Mouse (Mus musculus): ENCODE data around the gene Mchr1. TPM values are rescaled to one million over a fixed set of nuclear protein-coding genes. Genes with fewer than 3 reads are reported as not detected.
A peak's percentile ranks its signal among the peaks of the same experiment; 100 is the strongest.

The Mchr1 gene
- polyA plus RNA-seq, 1 experiment from 2014 or later = 0.42 TPM

GRCm38 (mm10) chr15:81239261-81239660 lies 4.0 kb downstream of the Mchr1 start:
- Histone ChIP-seq H3K27me3 (ENCODE audit: insufficient read depth, low read length) (peaks cover 14% of the 10 kb centered on the region), H3K36me3 (ENCODE audit: insufficient read depth) (no peaks in the 10 kb centered on the region), H3K9me3 (ENCODE audit: low read depth, low read length) (no peaks in the 10 kb centered on the region), H3K27ac (ENCODE audit: low read depth) (no peak overlapping the region), H3K4me2 (no peak overlapping the region), H3K9ac (no peak overlapping the region), H3K4me1 (ENCODE audit: insufficient read depth) (no peaks in the 10 kb centered on the region), H3K4me3 (ENCODE audit: low read depth, low read length) (no peak overlapping the region)
- 20% methylated on average over 7 of the region's 7 CpGs for WGBS
- DNase-seq (peak; percentile 79), ATAC-seq (ENCODE audit: insufficient read depth) (0 out of 2 replicates have a peak, but pooled peaks have one; percentile 22)
- TF ChIP-seq CTCF (IDR thresholded peaks at IDR 0.05; ENCODE audit: low read depth) = peak; percentile 70

GRCm38 (mm10) chr15:81239794-81240343 lies 4.6 kb downstream of the Mchr1 start:
- Histone ChIP-seq H3K27ac (ENCODE audit: low read depth) (no peak overlapping the region), H3K36me3 (ENCODE audit: insufficient read depth) (no peaks in the 10 kb centered on the region), H3K9me3 (ENCODE audit: low read depth, low read length) (no peaks in the 10 kb centered on the region), H3K27me3 (ENCODE audit: insufficient read depth, low read length) (peaks cover 14% of the 10 kb centered on the region), H3K4me1 (ENCODE audit: insufficient read depth) (no peaks in the 10 kb centered on the region), H3K9ac (no peak overlapping the region), H3K4me3 (ENCODE audit: low read depth, low read length) (no peak overlapping the region), H3K4me2 (no peak overlapping the region)
- WGBS = 70% methylated on average over 13 of the region's 13 CpGs
- ATAC-seq (ENCODE audit: insufficient read depth) (no peak), DNase-seq (no peak)
- no peak for TF ChIP-seq CTCF (IDR thresholded peaks at IDR 0.05; ENCODE audit: low read depth)

- H3K9ac ChIP-seq = no peak overlapping the region
- no peak overlapping the region; the same call in 1 of the 2 replicates for H3K4me3 ChIP-seq (ENCODE audit: low read depth, low read length)
- no peaks in the 10 kb centered on the region for H3K27me3 ChIP-seq (ENCODE audit: insufficient read depth, low read length)
- peak overlapping the region; percentile 87; the same call in 1 of the 2 replicates for H3K27ac ChIP-seq (ENCODE audit: low read depth)
- H3K4me1 ChIP-seq (ENCODE audit: insufficient read depth) = peaks cover 13% of the 10 kb centered on the region
- peak overlapping the region; percentile 57 for H3K4me2 ChIP-seq
- peak; percentile 14 for DNase-seq
- no peak for ATAC-seq (ENCODE audit: insufficient read depth)
- no peaks in the 10 kb centered on the region for H3K9me3 ChIP-seq (ENCODE audit: low read depth, low read length)
- 84% methylated on average over 3 of the region's 3 CpGs for WGBS
- no peak for TF ChIP-seq CTCF (IDR thresholded peaks at IDR 0.05; ENCODE audit: low read depth)
- no peaks in the 10 kb centered on the region for H3K36me3 ChIP-seq (ENCODE audit: insufficient read depth)
These were observed 11.6 kb downstream of the Mchr1 start for GRCm38 (mm10) chr15:81246890-81247289.

- peak overlapping the region; percentile 30 for H3K4me3 ChIP-seq (ENCODE audit: low read depth, low read length)
- DNase-seq = peak; percentile 92
These were observed 12.5 kb downstream of the Mchr1 start for GRCm38 (mm10) chr15:81247583-81248340.

GRCm38 (mm10) chr15:81248341-81248679 lies 13.0 kb downstream of the Mchr1 start:
- peak; percentile 60 for ATAC-seq (ENCODE audit: insufficient read depth)
- peaks cover 13% of the 10 kb centered on the region for H3K4me1 ChIP-seq (ENCODE audit: insufficient read depth)
- no peak for DNase-seq
- no peaks in the 10 kb centered on the region for H3K27me3 ChIP-seq (ENCODE audit: insufficient read depth, low read length)
- no peak overlapping the region for H3K4me3 ChIP-seq (ENCODE audit: low read depth, low read length)
- no peaks in the 10 kb centered on the region for H3K36me3 ChIP-seq (ENCODE audit: insufficient read depth)
- H3K4me2 ChIP-seq = peak overlapping the region; percentile 57
- H3K9me3 ChIP-seq (ENCODE audit: low read depth, low read length) = no peaks in the 10 kb centered on the region
- H3K9ac ChIP-seq = no peak overlapping the region
- WGBS = 44% methylated on average over 4 of the region's 4 CpGs
- peak overlapping the region; percentile 87 for H3K27ac ChIP-seq (ENCODE audit: low read depth)
- TF ChIP-seq CTCF (IDR thresholded peaks at IDR 0.05; ENCODE audit: low read depth) = no peak

More at GRCm38 (mm10) chr15:81247583-81248340, 12.5 kb downstream of the Mchr1 start:
- Histone ChIP-seq H3K4me1 (ENCODE audit: insufficient read depth) (peaks cover 13% of the 10 kb centered on the region), H3K27me3 (ENCODE audit: insufficient read depth, low read length) (no peaks in the 10 kb centered on the region), H3K27ac (ENCODE audit: low read depth) (peak overlapping the region; percentile 87), H3K4me2 (peak overlapping the region; percentile 57), H3K9me3 (ENCODE audit: low read depth, low read length) (no peaks in the 10 kb centered on the region), H3K9ac (peak overlapping the region; percentile 23; the same call in 1 of the 2 replicates), H3K36me3 (ENCODE audit: insufficient read depth) (no peaks in the 10 kb centered on the region)
- WGBS = 4% methylated on average over 13 of the region's 13 CpGs
- no peak for TF ChIP-seq CTCF (IDR thresholded peaks at IDR 0.05; ENCODE audit: low read depth)
- peak; percentile 90 for ATAC-seq (ENCODE audit: insufficient read depth)

- 79% methylated on average over 4 of the region's 4 CpGs for WGBS
- ATAC-seq (ENCODE audit: insufficient read depth) = no peak
- H3K27me3 ChIP-seq (ENCODE audit: insufficient read depth, low read length) = no peaks in the 10 kb centered on the region
- no peak for TF ChIP-seq CTCF (IDR thresholded peaks at IDR 0.05; ENCODE audit: low read depth)
- H3K4me2 ChIP-seq = no peak overlapping the region
- no peaks in the 10 kb centered on the region for H3K36me3 ChIP-seq (ENCODE audit: insufficient read depth)
- no peaks in the 10 kb centered on the region for H3K9me3 ChIP-seq (ENCODE audit: low read depth, low read length)
- no peak for DNase-seq
- no peak overlapping the region for H3K27ac ChIP-seq (ENCODE audit: low read depth)
- H3K4me3 ChIP-seq (ENCODE audit: low read depth, low read length) = no peak overlapping the region
- H3K9ac ChIP-seq = no peak overlapping the region
- H3K4me1 ChIP-seq (ENCODE audit: insufficient read depth) = peaks cover 13% of the 10 kb centered on the region
These were observed 13.8 kb downstream of the Mchr1 start for GRCm38 (mm10) chr15:81248951-81249579.

GRCm38 (mm10) chr15:81252626-81253174 lies 17.4 kb downstream of the Mchr1 start:
- TF ChIP-seq CTCF (IDR thresholded peaks at IDR 0.05; ENCODE audit: low read depth) = no peak
- Histone ChIP-seq H3K9me3 (ENCODE audit: low read depth, low read length) (no peaks in the 10 kb centered on the region), H3K9ac (no peak overlapping the region), H3K4me2 (no peak overlapping the region), H3K27me3 (ENCODE audit: insufficient read depth, low read length) (no peaks in the 10 kb centered on the region), H3K27ac (ENCODE audit: low read depth) (no peak overlapping the region), H3K4me3 (ENCODE audit: low read depth, low read length) (no peak overlapping the region), H3K4me1 (ENCODE audit: insufficient read depth) (peaks cover 3% of the 10 kb centered on the region; the same call in 1 of the 2 replicates), H3K36me3 (ENCODE audit: insufficient read depth) (no peaks in the 10 kb centered on the region)
- ATAC-seq (ENCODE audit: insufficient read depth) (no peak), DNase-seq (no peak)
- WGBS = 40% methylated on average over 4 of the region's 4 CpGs

Measured in lung, embryonic 14.5 days (tissue).